Mouse (Mus musculus) kidney, adult 18-20 months (tissue): ENCODE measurements at regions not wholly inside any gene's neighbourhood (a gene's known extent, or its start where the extent isn't known, plus 50 kb on each side); places are given as distances from the start of the nearest gene placed in this dataset.

Source experiments
- DNase-seq: peaks from one replicate; pipeline ENCODE4 v3.0.0; 2021

DNA sequence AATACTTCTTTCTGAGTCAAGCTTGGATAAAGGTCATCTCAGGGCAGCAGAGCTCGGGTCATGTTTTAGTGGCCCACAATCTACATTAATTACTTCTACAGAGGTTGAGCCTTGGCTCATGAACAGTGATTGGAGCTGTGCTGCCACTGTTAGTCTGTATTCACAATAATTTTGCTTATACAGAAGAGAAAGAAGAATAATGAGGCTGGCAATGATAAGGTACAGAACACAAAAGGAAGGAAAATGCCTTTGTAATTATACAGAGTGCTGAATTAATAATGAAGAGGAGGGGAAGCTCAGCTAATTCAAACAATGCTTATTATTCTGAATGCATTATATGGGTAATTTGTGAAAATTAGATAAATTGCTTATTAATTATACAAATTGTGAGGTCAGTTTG is 573.9 kb upstream of the Cblb start:
- DNase-seq: no peak

DNA sequence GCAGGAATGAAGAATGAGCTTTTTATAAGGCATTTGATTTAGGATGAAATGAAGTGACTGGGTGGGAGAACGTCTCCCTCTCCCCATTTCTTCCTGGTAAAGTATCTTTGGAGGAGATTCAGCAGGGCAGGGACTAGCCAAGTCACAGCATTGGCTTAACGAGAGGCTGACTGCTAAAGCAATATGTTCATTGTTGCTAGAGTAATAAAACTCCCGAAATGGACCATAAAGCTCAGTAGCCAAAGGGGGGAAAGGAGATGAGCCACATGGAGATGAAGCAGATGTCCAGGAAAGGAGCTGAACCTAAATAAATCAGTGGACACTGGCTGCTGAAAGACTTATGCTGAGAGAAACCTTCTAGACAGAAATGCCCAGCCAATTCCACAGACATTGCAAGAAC is 555.3 kb upstream of the Cblb start:
- DNase-seq: no peak

DNA sequence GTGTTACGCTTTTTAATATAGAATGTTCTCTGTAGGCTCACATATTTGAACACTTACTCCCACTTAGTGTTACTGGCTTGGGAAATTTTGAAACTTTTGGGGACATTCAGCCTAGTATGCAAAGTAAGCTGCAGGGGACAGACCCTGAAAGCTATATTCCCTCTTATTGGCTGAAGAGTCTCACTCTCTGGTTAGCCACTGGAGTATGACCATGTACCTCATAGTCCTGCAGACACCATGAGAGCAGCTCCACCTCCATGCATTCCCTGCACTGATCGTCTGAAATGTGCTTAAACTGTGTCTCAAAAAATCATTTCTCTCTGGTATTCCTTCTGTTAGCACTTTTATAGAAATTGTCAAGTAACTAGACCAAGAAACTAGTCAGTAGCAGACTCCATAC is 534.9 kb upstream of the Cblb start:
- DNase-seq: no peak

DNA sequence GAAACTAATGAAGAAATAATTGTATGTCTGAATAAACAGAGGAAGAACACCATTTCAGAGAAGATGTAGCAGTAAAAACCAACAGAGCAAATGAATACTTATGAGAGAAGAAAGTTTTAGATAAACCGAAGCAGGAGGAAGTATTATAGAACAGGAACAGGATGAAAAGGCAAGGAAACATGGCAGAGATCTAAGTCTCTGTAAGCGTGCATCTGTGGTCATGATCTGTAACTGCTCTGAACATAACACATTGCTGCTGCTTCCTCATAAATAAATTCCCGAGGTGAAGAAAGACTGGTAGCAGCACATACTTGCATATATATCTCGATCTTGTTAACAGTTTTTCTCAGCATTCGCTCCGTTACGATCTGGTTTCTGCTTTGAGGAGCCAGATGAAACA is 533.2 kb upstream of the Cblb start:
- no peak for DNase-seq

- DNase-seq: no peak
Observed at GRCm38 (mm10) chr16:51517079-51517478, 513.9 kb upstream of the Cblb start.

DNA sequence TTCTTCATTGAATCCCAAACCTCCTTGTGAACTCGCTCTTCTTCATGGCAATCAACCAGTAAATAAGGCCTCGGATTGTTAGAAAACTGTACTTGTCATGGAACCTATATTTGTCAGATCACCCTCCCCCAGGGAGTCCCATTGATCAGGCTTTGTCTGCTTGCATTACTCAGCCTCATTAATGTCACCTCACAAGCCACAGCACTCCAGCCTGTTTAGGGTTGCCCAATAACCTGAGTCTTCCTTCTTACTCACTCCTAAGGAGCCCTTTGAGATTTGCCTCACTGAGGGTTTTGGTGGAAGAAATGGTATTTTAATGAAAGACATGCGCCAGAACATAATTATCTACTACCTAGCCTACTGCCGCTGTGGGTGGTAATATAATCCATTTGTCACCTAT is 510.3 kb upstream of the Cblb start:
- DNase-seq: no peak

GRCm38 (mm10) chr16:51521317-51522092 is 509.5 kb upstream of the Cblb start:
- no peak for DNase-seq

- no peak for DNase-seq
Observed at GRCm38 (mm10) chr16:51524023-51524422, 507.0 kb upstream of the Cblb start.

GRCm38 (mm10) chr16:51532496-51532895 is 498.5 kb upstream of the Cblb start:
- no peak for DNase-seq

DNA sequence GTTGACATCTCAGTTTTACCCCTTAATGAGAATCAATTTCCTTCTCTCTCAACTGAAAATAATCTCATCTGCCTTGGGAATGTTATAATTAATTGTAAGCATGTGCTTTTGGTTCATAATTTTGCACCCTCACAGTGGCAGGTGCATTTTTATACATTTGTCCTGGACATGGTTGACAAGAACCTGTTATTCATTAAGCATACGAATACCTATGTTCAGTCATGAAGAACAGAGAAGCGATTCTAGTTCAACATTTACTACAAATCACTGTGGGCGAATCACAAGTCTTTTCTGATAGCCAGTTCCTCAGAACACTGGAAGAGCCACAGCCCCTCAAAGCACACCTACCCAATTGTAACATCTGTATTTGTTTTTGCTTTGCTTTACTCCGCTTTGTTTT is 487.3 kb upstream of the Cblb start:
- DNase-seq: no peak

DNA sequence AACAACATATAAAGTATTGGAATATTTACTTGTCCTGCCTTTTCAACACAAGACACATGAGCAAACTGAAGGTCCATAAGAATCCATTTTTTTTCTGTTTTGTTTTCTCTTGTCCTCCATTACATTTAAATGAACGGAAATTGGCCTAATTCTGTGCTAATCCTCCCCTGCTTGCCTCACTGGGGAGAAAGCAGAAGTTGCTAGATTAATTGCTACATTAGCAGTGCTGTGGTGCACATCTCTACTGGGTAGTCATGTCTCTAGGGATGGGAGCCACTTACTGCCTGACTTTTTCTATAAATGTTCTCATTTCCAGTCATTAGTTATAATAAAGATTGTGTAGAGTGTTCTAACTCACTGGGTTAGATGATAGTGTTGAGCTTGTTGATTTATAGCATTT is 484.0 kb upstream of the Cblb start:
- DNase-seq: no peak

- no peak for DNase-seq
Observed at GRCm38 (mm10) chr16:51562866-51563658, 468.0 kb upstream of the Cblb start.

DNA sequence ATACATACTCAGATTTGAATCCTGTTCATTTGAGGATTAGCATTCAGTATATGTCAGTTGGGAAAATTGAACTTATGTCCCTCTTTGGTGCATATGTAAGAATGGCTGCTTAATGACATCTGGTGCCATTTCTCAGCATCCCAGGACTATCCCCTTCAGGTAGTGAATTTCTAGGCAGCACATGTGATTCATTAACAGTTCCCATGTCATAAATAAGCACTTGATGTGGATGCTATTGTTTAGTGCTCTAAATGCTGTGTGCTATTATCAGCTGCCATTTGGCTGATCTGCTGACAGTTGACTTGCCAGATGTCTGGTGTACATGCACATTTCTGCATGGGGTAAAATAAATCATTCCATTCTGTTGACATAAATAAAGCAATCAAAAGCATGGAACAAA is 467.0 kb upstream of the Cblb start:
- no peak for DNase-seq

DNA sequence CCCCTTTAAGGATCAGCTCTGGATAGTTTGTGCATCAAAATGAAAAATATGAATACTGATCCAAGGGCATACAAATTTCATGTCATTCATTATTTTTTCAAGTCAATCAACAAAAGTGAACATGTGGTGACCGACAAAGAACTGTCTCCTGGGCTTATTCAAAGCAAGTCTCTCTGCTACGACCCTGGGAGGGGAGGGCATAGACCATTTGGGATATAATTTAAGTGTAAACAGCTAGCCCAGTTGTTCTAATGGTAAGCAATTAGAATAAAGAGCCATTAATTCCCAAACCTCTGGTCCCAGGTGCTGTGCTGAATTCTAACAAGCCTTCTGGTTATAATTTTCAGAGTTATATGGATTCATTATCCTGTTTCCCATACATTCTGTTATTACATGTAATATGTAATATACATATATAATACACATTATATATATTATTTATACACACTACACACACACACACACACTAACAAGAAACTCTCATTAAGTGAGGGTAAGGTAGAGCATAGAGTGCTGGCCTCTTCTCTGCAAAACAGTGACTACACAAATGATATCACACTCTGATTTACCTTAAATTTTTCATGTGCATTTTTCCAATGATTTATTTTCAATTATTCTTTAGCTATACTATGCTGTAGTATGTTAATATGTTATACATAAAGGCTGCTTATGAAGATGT is 453.0 kb upstream of the Cblb start:
- DNase-seq: no peak

- DNase-seq: no peak
Observed at GRCm38 (mm10) chr16:51580525-51580924, 450.5 kb upstream of the Cblb start.

GRCm38 (mm10) chr16:51589924-51590397 is 441.1 kb upstream of the Cblb start:
- DNase-seq: no peak

- no peak for DNase-seq
Observed at GRCm38 (mm10) chr16:51617579-51617978, 413.4 kb upstream of the Cblb start.

DNA sequence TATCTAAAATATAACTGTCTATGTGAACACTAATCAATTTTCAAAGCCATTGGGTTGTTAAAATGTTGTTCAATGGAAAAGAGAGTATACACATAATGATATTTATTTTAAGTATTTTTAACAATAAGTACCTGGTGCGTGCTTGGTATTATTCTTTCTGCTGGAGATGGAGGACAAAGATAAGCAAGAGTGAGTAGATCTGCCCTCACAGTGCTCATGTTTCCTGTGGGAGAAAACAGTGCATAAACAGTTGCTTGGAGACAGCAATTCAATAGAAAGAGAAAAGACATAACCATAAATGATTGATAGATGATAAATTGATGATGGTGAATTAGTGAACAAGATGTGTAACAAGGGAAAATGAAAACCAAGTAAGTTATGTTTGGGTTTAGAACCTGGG is 384.4 kb upstream of the Cblb start:
- no peak for DNase-seq

GRCm38 (mm10) chr16:51650100-51650499 is 380.9 kb upstream of the Cblb start:
- DNase-seq: no peak

GRCm38 (mm10) chr16:51650683-51651082 is 380.3 kb upstream of the Cblb start:
- no peak for DNase-seq

DNA sequence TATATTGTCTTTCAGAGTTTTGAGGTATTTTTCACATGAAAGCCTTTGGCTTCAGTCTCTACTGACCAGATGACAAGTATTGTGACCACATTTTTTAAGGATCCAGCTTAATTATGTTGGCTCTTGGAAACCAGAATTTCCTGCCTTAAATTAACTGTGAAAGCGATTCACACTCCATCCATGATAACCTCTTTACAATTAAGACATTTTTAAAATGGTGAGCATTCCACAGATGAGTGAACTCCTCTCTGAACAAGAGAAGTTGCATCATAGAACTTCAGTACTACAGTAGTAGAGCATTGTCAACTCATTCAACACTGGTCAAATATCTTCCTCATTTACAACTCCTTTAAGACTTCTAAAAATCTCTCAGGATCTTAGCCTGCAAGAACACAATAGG is 369.3 kb upstream of the Cblb start:
- DNase-seq: no peak

- DNase-seq: no peak
Observed at GRCm38 (mm10) chr16:51664325-51664724, 366.7 kb upstream of the Cblb start.

DNA sequence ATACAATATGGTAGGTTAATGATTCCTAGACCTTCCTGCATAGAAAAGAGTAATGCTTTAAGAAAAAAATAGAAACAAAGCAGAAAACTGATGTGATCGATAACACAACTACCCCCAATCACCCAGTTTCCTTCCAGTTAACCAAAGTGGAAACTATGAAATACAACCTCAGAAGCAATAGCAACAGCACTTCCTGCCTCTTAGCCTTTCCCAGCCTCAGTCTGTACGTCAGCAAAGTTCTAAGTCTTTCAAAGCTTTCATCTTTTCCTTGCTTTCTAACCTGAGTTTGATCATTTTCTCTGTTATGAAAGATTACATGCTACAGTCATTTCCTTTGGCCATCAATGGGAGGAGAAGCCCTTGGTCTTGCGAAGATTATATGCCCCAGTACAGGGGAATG is 355.9 kb upstream of the Cblb start:
- no peak for DNase-seq

DNA sequence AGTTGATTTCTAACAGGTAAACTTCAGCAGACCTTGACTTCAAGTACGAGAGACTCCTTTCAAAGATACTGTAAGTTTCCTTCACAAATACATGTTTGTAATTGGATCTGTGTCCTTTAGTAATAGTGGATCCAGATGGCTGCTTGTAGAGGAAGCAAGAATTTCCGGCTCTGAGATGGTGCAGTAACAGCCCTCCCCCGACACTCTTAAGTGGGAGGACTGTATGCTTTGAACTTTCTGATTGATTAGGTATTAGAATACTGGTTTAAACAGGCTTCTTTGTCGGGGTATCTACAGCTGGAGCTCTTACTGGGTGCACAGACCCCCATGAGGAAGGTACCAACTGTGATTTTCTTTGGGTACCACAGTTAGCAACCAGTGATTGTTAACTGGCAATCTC is 355.0 kb upstream of the Cblb start:
- no peak for DNase-seq
